Mouse (Mus musculus): Measurements from ENCODE around the gene Pip5k1b. TPM values are rescaled to one million over a fixed set of nuclear protein-coding genes. Genes with fewer than 3 reads are reported as not detected.

Gene Pip5k1b
- polyA plus RNA-seq, 1 experiment, result 10.4 TPM

DNA sequence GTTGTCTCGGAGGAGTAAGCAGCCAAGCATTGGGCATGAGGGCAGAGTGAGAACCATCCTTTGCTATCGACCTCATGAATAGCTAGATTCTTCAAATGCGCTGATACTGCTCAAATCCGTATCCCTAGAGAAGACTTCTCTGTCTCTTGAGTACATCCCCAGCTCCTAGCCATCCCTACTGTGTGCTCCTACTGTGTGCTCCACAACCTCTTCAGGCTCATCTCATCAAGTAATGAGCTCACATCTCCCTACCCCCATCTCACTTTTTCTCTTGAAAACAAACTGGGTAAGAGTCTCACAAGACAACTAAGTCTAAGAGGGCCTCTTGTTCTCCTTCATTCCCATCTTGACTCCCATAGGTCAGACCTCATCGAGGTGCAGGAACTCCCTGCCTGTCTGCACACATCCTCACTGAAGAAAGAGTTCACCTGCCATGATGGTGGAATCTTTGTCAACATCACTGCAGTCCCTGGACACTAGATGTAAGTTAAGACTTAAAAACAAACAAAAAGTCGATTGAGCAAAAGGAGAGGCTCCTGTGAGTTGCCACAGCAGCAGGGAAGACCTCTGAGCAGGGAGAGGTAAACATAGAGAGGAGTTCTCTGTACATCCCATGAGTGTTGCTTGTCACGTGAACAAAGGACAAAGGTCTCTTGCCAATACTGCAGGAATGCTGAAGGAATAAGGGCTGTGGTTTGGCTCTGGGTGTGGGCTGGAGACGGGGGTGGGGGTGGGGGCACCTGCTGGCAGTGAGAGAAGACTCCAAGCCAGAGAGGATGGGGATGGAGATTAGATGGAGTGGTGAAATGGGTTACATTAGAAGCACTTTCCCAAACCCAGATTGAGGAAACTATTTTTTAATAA is 69.0 kb downstream of the Pip5k1b start:
- peaks cover 1% of the 10 kb centered on the region; the same call in 1 of the 2 replicates for H3K4me1 ChIP-seq (ENCODE audit: control insufficient read depth, insufficient read depth, low read length)
- WGBS, result 87% methylated on average over 8 of the region's 8 CpGs
- no peak for TF ChIP-seq POLR2A (IDR thresholded peaks at IDR 0.05; ENCODE audit: borderline replicate concordance, control insufficient read depth, low read depth, low read length)
- no peak for TF ChIP-seq CTCF (IDR thresholded peaks at IDR 0.05; ENCODE audit: control insufficient read depth, insufficient read depth, low read length)
- H3K4me3 ChIP-seq (replicated peaks; ENCODE audit: control insufficient read depth, low read depth, low read length), result no peak overlapping the region
- H3K27ac ChIP-seq (ENCODE audit: control insufficient read depth, insufficient read depth, low read depth, low read length, poor library complexity), result no peak overlapping the region

DNA sequence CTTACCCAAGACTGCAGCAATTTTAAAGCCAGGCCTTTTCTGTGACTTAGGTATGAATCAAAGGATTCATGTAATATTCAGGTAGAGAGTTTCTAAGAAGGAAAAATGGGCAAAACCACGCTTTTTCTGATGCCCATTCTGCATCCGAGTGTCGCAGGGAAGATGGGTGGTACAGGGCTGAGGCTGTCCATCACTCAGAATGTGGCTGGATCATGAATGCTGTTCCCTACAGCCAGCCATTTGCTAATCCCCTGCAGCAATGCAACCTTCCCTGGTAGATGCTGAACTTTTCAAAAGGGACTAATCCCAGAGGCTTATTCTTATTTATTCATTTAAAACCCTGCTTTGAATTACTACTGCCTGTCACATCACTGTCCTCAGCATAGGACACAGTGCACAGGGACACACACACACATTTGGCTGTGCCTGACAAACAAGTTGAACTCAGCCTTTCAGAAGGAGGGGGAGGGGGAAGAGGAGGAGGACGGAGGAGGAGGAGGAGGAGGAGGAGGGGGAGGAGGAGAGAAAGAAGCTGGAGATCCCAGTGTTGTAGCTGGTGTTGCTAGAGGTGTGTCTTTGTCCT is 71.0 kb downstream of the Pip5k1b start:
- no peak for TF ChIP-seq POLR2A (IDR thresholded peaks at IDR 0.05; ENCODE audit: borderline replicate concordance, control insufficient read depth, low read depth, low read length)
- no peak for TF ChIP-seq CTCF (IDR thresholded peaks at IDR 0.05; ENCODE audit: control insufficient read depth, insufficient read depth, low read length)
- Histone ChIP-seq H3K4me3 (replicated peaks; ENCODE audit: control insufficient read depth, low read depth, low read length) (no peak overlapping the region), H3K4me1 (ENCODE audit: control insufficient read depth, insufficient read depth, low read length) (no peaks in the 10 kb centered on the region), H3K27ac (ENCODE audit: control insufficient read depth, insufficient read depth, low read depth, low read length, poor library complexity) (no peak overlapping the region)
- 90% methylated on average over 4 of the region's 4 CpGs for WGBS

DNA sequence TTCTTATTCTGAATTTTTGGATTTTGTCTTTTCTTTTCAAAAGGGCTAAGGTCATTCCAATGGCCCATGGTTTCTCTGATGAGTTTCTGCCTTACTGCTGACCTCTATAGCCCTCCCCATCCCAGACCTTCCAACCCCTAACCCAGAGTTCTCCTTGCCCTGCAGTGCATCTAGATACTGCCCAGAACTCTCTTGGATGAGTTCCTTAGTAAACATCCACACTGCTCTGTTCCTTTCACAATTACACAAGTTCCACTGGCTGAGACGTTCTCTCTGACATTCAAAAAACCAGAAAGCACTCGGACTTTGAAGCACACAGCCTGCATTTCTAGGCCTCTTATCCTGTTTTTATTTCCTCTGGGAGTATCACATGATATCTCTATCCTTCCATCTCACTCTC is 74.8 kb downstream of the Pip5k1b start:
- no peak overlapping the region for H3K27ac ChIP-seq (ENCODE audit: control insufficient read depth, insufficient read depth, low read depth, low read length, poor library complexity)
- 73% methylated on average over 2 of the region's 2 CpGs for WGBS
- H3K4me1 ChIP-seq (ENCODE audit: control insufficient read depth, insufficient read depth, low read length), result peaks cover 2% of the 10 kb centered on the region; the same call in 1 of the 2 replicates
- TF ChIP-seq POLR2A (IDR thresholded peaks at IDR 0.05; ENCODE audit: borderline replicate concordance, control insufficient read depth, low read depth, low read length) (no peak), CTCF (IDR thresholded peaks at IDR 0.05; ENCODE audit: control insufficient read depth, insufficient read depth, low read length) (no peak)
- H3K4me3 ChIP-seq (replicated peaks; ENCODE audit: control insufficient read depth, low read depth, low read length), result no peak overlapping the region

DNA sequence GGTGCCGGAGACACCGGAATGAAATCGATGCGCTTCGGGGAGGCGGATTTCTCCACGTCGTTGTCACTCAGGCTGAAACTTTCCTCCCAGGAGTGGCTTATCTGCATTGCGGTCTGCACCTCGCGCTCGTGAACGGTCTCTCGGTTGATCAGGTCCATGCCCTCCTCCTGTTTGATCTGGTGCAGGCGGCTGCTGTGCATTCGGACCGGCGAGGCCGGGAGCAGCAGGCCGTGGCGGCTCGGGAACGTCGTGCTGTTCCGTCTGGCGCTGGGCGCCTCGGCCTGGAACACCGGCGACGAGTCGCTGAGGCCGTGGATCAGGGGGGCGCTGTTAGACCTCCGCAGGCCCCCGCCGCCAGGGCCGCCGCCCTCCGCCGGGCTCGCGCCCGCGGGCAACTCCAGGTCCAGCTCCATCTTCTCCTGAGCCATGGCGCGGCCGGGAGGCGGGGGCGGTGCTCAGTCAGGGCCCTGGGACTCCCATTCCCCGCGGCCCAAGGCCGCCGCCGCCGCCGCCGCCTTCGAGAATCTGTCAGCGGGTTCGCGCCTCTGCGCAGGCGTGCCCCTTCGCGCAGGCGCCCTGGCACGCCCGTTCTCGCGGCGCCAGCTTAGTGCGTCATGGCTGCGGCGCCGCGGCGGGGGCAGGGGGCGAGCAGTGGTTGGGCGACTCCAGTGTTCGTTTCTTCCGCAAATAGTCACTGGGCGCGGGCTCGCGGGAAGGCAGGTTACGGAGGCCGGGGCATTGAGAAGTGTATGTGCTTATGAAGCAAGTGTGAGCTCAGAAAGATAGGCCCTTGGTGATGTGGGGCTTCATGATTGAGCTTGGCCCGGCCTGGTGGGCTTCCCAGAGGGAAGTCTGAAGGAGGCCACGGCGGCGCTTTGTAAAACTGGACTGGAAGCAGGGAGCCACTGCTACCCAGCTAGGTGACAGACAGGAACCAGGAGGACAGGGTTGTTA is 78.5 kb downstream of the Pip5k1b start, which contains the start of gene Fam122a:
TSS of gene Fam122a (minus strand) at position 428 of the 954 bp plus-strand sequence.
- Histone ChIP-seq H3K4me3 (replicated peaks; ENCODE audit: control insufficient read depth, low read depth, low read length) (peak within 1 kb of the TSS; percentile 98), H3K4me1 (ENCODE audit: control insufficient read depth, insufficient read depth, low read length) (peaks cover 2% of the 10 kb centered on the region), H3K27ac (ENCODE audit: control insufficient read depth, insufficient read depth, low read depth, low read length, poor library complexity) (peak within 1 kb of the TSS; percentile 88)
- TF ChIP-seq CTCF (IDR thresholded peaks at IDR 0.05; ENCODE audit: control insufficient read depth, insufficient read depth, low read length) (no peak; the same call in 1 of the 2 replicates), POLR2A (IDR thresholded peaks at IDR 0.05; ENCODE audit: borderline replicate concordance, control insufficient read depth, low read depth, low read length) (peak; percentile 82)
- under 1% methylated on average over 92 of the region's 92 CpGs for WGBS

DNA sequence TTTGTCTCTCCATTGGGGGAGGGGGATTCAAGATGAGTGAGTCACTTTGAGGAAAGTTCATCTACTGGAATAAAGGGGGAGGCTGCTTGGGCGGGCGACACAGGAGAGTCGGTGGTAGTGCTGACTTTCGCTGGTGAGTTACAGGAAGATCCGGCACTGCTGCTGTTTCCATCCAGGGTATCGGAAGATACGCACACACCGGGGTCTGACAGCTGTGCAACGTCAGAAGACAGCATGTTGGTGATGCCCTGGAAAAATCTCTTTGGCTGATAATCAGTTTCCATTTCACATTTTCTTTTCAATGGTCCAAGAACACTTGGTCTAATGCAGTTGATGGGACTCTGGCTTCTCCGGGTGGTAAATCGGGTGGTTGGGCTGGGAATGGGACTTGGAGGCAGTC is 79.2 kb downstream of the Pip5k1b start:
- Histone ChIP-seq H3K4me1 (ENCODE audit: control insufficient read depth, insufficient read depth, low read length) (peaks cover 2% of the 10 kb centered on the region), H3K4me3 (replicated peaks; ENCODE audit: control insufficient read depth, low read depth, low read length) (peak overlapping the region; percentile 98), H3K27ac (ENCODE audit: control insufficient read depth, insufficient read depth, low read depth, low read length, poor library complexity) (peak overlapping the region; percentile 88)
- WGBS, result 1% methylated on average over 11 of the region's 11 CpGs
- no peak for TF ChIP-seq CTCF (IDR thresholded peaks at IDR 0.05; ENCODE audit: control insufficient read depth, insufficient read depth, low read length)
- TF ChIP-seq POLR2A (IDR thresholded peaks at IDR 0.05; ENCODE audit: borderline replicate concordance, control insufficient read depth, low read depth, low read length), result no peak

DNA sequence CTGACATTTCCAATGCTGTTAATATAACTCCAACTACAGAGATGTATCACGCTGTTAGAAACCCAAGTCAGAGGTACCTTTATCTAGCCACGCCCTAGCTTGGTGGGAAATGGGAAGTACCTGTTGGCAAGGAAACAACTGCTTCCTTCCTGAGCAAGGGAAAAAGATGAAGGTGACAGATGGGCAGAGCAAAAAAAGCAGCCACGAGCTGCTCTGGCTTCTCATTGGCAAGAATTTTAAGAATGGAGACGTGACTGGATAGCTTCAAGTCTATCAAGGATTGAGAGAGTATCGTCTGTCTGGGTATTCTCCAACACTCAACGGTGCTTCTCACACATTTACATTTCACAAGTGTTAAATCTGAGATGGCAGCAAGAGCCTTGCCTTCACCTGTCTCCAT is 80.4 kb downstream of the Pip5k1b start:
- peaks cover 2% of the 10 kb centered on the region for H3K4me1 ChIP-seq (ENCODE audit: control insufficient read depth, insufficient read depth, low read length)
- H3K27ac ChIP-seq (ENCODE audit: control insufficient read depth, insufficient read depth, low read depth, low read length, poor library complexity), result no peak overlapping the region
- WGBS, result 59% methylated on average over 6 of the region's 6 CpGs
- H3K4me3 ChIP-seq (replicated peaks; ENCODE audit: control insufficient read depth, low read depth, low read length), result no peak overlapping the region
- TF ChIP-seq POLR2A (IDR thresholded peaks at IDR 0.05; ENCODE audit: borderline replicate concordance, control insufficient read depth, low read depth, low read length), result no peak

DNA sequence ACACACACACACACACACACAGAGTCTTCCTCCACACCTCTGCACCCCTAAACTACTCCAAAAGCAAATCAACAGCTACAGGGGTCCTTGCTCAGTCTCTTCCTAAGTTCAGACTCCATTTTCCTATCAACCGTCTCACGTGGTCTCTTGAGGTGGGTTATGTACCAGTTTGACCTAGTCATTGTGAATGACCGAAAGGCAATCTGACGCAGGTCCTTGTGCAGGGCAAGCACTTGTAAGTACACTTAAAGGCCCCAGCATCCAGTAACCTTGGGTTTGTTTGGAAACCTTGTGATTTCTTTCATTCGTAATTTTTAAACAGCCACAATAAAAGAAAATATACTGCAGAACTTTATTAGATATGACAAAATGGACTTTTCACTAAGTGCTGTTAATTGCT is 83.2 kb downstream of the Pip5k1b start:
- WGBS, result 88% methylated on average over 5 of the region's 5 CpGs
- no peak for TF ChIP-seq POLR2A (IDR thresholded peaks at IDR 0.05; ENCODE audit: borderline replicate concordance, control insufficient read depth, low read depth, low read length)
- no peak for TF ChIP-seq CTCF (IDR thresholded peaks at IDR 0.05; ENCODE audit: control insufficient read depth, insufficient read depth, low read length)
- Histone ChIP-seq H3K4me1 (ENCODE audit: control insufficient read depth, insufficient read depth, low read length) (no peaks in the 10 kb centered on the region; the same call in none of the 2 replicates), H3K27ac (ENCODE audit: control insufficient read depth, insufficient read depth, low read depth, low read length, poor library complexity) (no peak overlapping the region), H3K4me3 (replicated peaks; ENCODE audit: control insufficient read depth, low read depth, low read length) (no peak overlapping the region)

Measured in bone marrow, adult 2 months (tissue).